29 mouse cellular contexts compared by ENCODE assay signal in genomic region chr11:8440706-8441105, GRCm38 (mm10).
DNase-seq lines count a peak whose midpoint lies in the region; ATAC-seq and TF ChIP-seq lines count a peak whose summit lies in the region.
"Had no signal": no experiment of that assay in that cellular context is flagged by ENCODE, and none has a peak within 500 bp of the region (broad histone marks: within the 10 kb centered on the region; RNA-seq: fewer than 3 reads in every experiment).

No protein-coding gene starts in this region.

- H3K4me1 ChIP-seq in intestine, embryonic 14.5 days (replicated peaks; ENCODE audit: control insufficient read depth, insufficient read depth, low read length), result 0 out of 2 replicates have a peak, but pooled peaks cover 3% of the 10 kb centered on the region
- no peaks in the 10 kb centered on the region for H3K4me1 ChIP-seq in intestine, postnatal 0 days (replicated peaks; ENCODE audit: control insufficient read depth, insufficient read depth, low read length)
- H3K4me1 ChIP-seq in limb, embryonic 13.5 days, result peaks cover 34% of the 10 kb centered on the region
- no peaks in the 10 kb centered on the region for H3K4me1 ChIP-seq in limb, embryonic 10.5 days
- H3K4me1 ChIP-seq: embryonic facial prominence, embryonic 10.5 days; liver, embryonic 15.5 days had no signal

- no peak for TF ChIP-seq CTCF in intestine, postnatal 0 days (IDR thresholded peaks at IDR 0.05; ENCODE audit: low read depth)

- WGBS in intestine, embryonic 14.5 days, result 96% methylated on average over 2 of the region's 2 CpGs
- WGBS in intestine, postnatal 0 days, result 88% methylated on average over 2 of the region's 2 CpGs
- 82% methylated on average over 2 of the region's 2 CpGs for WGBS in limb, embryonic 13.5 days
- 88% methylated on average over 2 of the region's 2 CpGs for WGBS in limb, embryonic 10.5 days

- no peak overlapping the region for H3K4me2 ChIP-seq in intestine, embryonic 14.5 days (ENCODE audit: low read length)
- no peak overlapping the region for H3K4me2 ChIP-seq in intestine, postnatal 0 days (replicated peaks; ENCODE audit: low read depth)
- no peak overlapping the region for H3K4me2 ChIP-seq in limb, embryonic 13.5 days (replicated peaks)
- H3K4me2 ChIP-seq: embryonic facial prominence, embryonic 15.5 days; hindbrain, embryonic 12.5 days; liver, embryonic 15.5 days; lung, embryonic 15.5 days; midbrain, embryonic 11.5 days; neural tube, embryonic 13.5 days had no signal

- H3K4me3 ChIP-seq in intestine, embryonic 14.5 days (ENCODE audit: low read depth, low read length), result no peak overlapping the region
- H3K4me3 ChIP-seq in intestine, postnatal 0 days (ENCODE audit: low read depth, low read length), result no peak overlapping the region
- H3K4me3 ChIP-seq in limb, embryonic 13.5 days, result no peak overlapping the region
- H3K4me3 ChIP-seq in limb, embryonic 10.5 days, result no peak overlapping the region
- H3K4me3 ChIP-seq: embryonic facial prominence, embryonic 10.5 days; embryonic facial prominence, embryonic 15.5 days; hindbrain, embryonic 12.5 days; left cerebral cortex, adult 2 months; liver, embryonic 15.5 days; lung, embryonic 15.5 days; neural tube, embryonic 13.5 days had no signal

- no peak for ATAC-seq in intestine, embryonic 14.5 days (replicated peaks; ENCODE audit: low FRiP score, low TSS enrichment, low read depth)
- no peak for ATAC-seq in intestine, postnatal 0 days
- ATAC-seq in limb, embryonic 13.5 days (ENCODE audit: low FRiP score, low read depth), result no peak
- no peak for ATAC-seq in frontal cortex, adult (ENCODE audit: low TSS enrichment)
- ATAC-seq: forebrain, postnatal 0 days; Patski had no signal

- H3K9ac ChIP-seq in intestine, embryonic 14.5 days (ENCODE audit: low read length), result no peak overlapping the region
- no peak overlapping the region for H3K9ac ChIP-seq in intestine, postnatal 0 days (ENCODE audit: low read depth, low read length)
- no peak overlapping the region for H3K9ac ChIP-seq in limb, embryonic 13.5 days
- H3K9ac ChIP-seq: embryonic facial prominence, embryonic 15.5 days; forebrain, postnatal 0 days; hindbrain, embryonic 12.5 days; liver, embryonic 15.5 days; lung, embryonic 15.5 days; neural tube, embryonic 13.5 days had no signal

- no peaks in the 10 kb centered on the region for H3K9me3 ChIP-seq in intestine, embryonic 14.5 days (ENCODE audit: control insufficient read depth, low read length)
- no peaks in the 10 kb centered on the region for H3K9me3 ChIP-seq in intestine, postnatal 0 days (ENCODE audit: control insufficient read depth)
- no peaks in the 10 kb centered on the region for H3K9me3 ChIP-seq in limb, embryonic 13.5 days
- no peaks in the 10 kb centered on the region for H3K9me3 ChIP-seq in limb, embryonic 10.5 days (replicated peaks)
- H3K9me3 ChIP-seq: embryonic facial prominence, embryonic 10.5 days; embryonic facial prominence, embryonic 15.5 days; G1E; hindbrain, embryonic 12.5 days; liver, embryonic 15.5 days; lung, embryonic 15.5 days; neural tube, embryonic 13.5 days had no signal

- no peaks in the 10 kb centered on the region for H3K27me3 ChIP-seq in intestine, embryonic 14.5 days (replicated peaks; ENCODE audit: control insufficient read depth, insufficient read depth, low read length)
- no peaks in the 10 kb centered on the region for H3K27me3 ChIP-seq in intestine, postnatal 0 days (replicated peaks; ENCODE audit: control insufficient read depth, insufficient read depth, low read length)
- H3K27me3 ChIP-seq in limb, embryonic 13.5 days, result no peaks in the 10 kb centered on the region
- H3K27me3 ChIP-seq in limb, embryonic 10.5 days (ENCODE audit: low read depth, poor library complexity, severe bottlenecking), result no peaks in the 10 kb centered on the region
- H3K27me3 ChIP-seq: embryonic facial prominence, embryonic 15.5 days; hindbrain, embryonic 12.5 days; liver, embryonic 15.5 days; lung, embryonic 15.5 days; neural tube, embryonic 13.5 days; Patski had no signal

- H3K36me3 ChIP-seq in intestine, embryonic 14.5 days (ENCODE audit: control insufficient read depth, insufficient read depth, low read length), result peaks cover 87% of the 10 kb centered on the region
- peaks cover 80% of the 10 kb centered on the region for H3K36me3 ChIP-seq in intestine, postnatal 0 days (ENCODE audit: control insufficient read depth, insufficient read depth)
- H3K36me3 ChIP-seq in limb, embryonic 13.5 days, result peaks cover 89% of the 10 kb centered on the region
- H3K36me3 ChIP-seq in limb, embryonic 10.5 days, result peaks cover 98% of the 10 kb centered on the region
- H3K36me3 ChIP-seq: G1E had no signal

- DNase-seq in cerebellum, postnatal 14 days, result peak; percentile 65 to 69
- DNase-seq in cerebellum, adult 9-10 months, result no peak
- DNase-seq in intestine, embryonic 14.5 days (ENCODE audit: low spot score), result peak; percentile 18
- DNase-seq in limb, embryonic 10.5 days (ENCODE audit: low spot score), result no peak
- peak; percentile 69 for DNase-seq in brain, adult 2 months (ENCODE audit: low read depth, low spot score)
- DNase-seq: adrenal gland, postnatal 10 days; cerebellum, adult 11-12 months; cerebellum, postnatal 25 days; forebrain, postnatal 0 days; gastrocnemius, postnatal 10 days; heart, postnatal 14 days; kidney, adult 11 months; kidney, postnatal 14 days; liver; lung, postnatal 36 days; right cerebral cortex, postnatal 4 days had no signal

- no peak overlapping the region for H3K27ac ChIP-seq in intestine, embryonic 14.5 days (ENCODE audit: low read depth)
- no peak overlapping the region for H3K27ac ChIP-seq in intestine, postnatal 0 days (ENCODE audit: low read depth, low read length)
- peak overlapping the region; percentile 15; the same call in 1 of the 2 replicates for H3K27ac ChIP-seq in limb, embryonic 13.5 days
- no peak overlapping the region for H3K27ac ChIP-seq in limb, embryonic 10.5 days
- H3K27ac ChIP-seq: embryonic facial prominence, embryonic 10.5 days; embryonic facial prominence, embryonic 15.5 days; hindbrain, embryonic 12.5 days; left cerebral cortex, adult 2 months; liver, embryonic 15.5 days; lung, embryonic 15.5 days; neural tube, embryonic 13.5 days had no signal

Comparison
In these comparisons a context has a peak if more than half of its experiments do, and no peak if none do; other contexts are left out.
1. DNase-seq: peak in cerebellum, postnatal 14 days (2 of 2), intestine, embryonic 14.5 days (single experiment) and brain, adult 2 months (single experiment); none in cerebellum, adult 9-10 months (single experiment) and limb, embryonic 10.5 days (single experiment).